Mouse (Mus musculus) gonadal fat pad, adult 2 months (tissue): ENCODE data around the gene Gm49398. TPM values are rescaled to one million over a fixed set of nuclear protein-coding genes. Genes with fewer than 3 reads are reported as not detected.

Source experiments
- DNase-seq: peaks from one replicate; pipeline ENCODE4 v3.0.0-alpha.2; 2012; ENCODE audit warnings: low read depth
- polyA plus RNA-seq: library from polyadenylated mRNA; depleted of rRNA; stranded (reverse); fragments of >200 nt; gene quantifications from 2 replicates; pipeline ENCODE4 v1.2.3, GENCODE M21; 2012; rRNA removed

Gene Gm49398
- polyA plus RNA-seq, result not detected in 2 replicates

DNA sequence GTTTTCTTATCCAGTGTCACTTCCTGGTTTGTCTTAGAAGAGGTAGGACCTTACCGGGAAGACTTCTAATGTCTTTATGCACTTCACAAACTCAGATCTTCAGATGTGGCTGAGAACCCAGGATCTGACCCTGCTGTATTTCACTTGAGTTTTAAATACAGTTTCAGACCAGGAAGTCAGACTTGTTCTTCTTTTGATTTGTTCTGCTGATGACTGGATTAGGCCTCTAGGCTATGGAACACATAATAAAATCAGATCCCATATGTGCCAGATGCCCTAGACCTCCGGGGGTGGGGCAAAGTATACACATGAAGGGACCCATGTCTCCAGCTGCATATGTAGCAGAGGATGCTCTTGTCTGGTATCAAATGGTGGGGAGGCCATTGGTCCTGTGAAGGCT lies at the start of gene Gm49398:
Gene Gm49398, minus strand, starts transcription at position 101 of the 400 bp plus-strand sequence.
- DNase-seq, result no peak

DNA sequence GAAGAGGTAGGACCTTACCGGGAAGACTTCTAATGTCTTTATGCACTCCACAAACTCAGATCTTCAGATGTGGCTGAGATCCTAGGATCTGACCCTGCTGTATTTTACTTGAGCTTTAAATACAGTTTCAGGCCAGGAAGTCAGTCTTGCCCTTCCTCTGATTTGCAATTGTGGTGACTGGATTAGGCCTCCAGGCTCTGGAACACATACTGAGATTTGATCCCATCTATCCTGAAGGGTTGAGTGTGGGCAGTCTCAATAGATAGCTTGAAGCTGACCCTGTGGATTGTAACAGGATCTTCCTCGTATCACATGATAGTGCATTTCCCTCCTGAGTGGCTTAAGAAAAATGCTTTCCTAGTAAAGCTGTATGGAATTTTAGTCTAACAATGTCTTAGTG lies 33.4 kb downstream of the Gm49398 start, which contains the start of gene Cts8:
Gene Cts8, minus strand, starts transcription at position 101 of the 400 bp plus-strand sequence.
- no peak for DNase-seq

DNA sequence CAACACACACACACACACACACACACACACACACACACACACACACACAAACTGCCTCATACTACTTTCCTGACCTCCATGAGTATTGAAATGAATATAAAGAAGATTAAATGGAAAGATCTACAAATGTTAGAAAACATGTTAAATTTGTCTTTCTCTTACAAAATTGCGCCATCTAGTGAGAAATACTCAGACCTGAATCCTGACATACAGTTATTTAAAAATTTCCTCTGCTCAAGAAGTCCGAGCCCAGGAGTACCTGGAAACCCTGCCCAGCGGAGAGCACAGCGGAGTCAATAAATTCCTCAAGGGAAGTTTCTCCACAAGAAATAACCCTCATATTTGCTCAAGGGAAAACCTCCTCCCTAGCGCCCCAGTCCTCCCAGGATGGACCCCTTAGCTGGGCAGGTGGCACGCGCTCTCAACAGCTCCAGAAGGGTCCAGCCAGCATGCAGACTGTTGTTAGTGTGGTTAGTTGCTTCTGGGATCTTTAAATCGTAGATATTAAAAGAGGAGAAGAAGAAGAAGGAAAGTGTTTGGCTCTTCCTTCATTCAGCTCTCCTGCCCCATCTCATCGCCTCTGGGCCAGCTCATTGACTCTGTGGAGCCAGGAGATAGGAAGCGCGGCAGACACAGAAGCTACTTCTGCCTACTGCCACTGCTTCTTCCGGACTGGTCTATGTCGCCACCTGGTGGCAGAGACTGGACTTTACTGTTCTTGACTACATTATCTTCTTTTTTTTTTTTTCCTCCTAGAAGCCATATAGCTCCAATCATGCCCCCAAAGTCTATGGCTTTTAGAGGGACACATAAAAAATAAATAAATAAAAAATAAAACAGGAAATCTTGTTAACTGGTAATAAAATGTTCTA lies 47.3 kb downstream of the Gm49398 start:
- DNase-seq, result no peak

- DNase-seq, result no peak
These were observed 85.3 kb downstream of the Gm49398 start, which contains the start of gene Cts6 for GRCm38 (mm10) chr13:61203310-61203709. TSS of gene Cts6 (minus strand) at chr13:61203410.

Other genes with a start within 250 kb of the Gm49398 start
- not detected in 2 replicates for gene Ctsq, start 248.2 kb downstream of the Gm49398 start, polyA plus RNA-seq
- gene Ctsr, start 124.6 kb downstream of the Gm49398 start, polyA plus RNA-seq, result not detected in 2 replicates
- gene Cts6, start 85.4 kb downstream of the Gm49398 start, polyA plus RNA-seq, result not detected in 2 replicates
- gene Cts8, start 33.5 kb downstream of the Gm49398 start, polyA plus RNA-seq, result not detected in 2 replicates
- gene Cts7, start 69.4 kb upstream of the Gm49398 start, polyA plus RNA-seq, result not detected in 2 replicates